Mouse (Mus musculus): Measurements from ENCODE around the gene Rassf1. TPM values are rescaled to one million over a fixed set of nuclear protein-coding genes. Genes with fewer than 3 reads are reported as not detected.

The Rassf1 gene
- polyA plus RNA-seq, 1 experiment from 2014 or later, result 37.0 TPM

- no peak overlapping the region for H3K27ac ChIP-seq (ENCODE audit: low read depth, low read length)
- H3K36me3 ChIP-seq (ENCODE audit: control insufficient read depth, insufficient read depth, low read length), result peaks cover 4% of the 10 kb centered on the region; the same call in 1 of the 2 replicates
- no peak for ATAC-seq (replicated peaks; ENCODE audit: low FRiP score)
- H3K9ac ChIP-seq (ENCODE audit: low read depth, low read length), result no peak overlapping the region
- no peak overlapping the region for H3K4me3 ChIP-seq (ENCODE audit: low read depth, low read length)
- H3K4me1 ChIP-seq (replicated peaks; ENCODE audit: control insufficient read depth, insufficient read depth, low read length), result peaks cover 43% of the 10 kb centered on the region
- no peak overlapping the region for H3K4me2 ChIP-seq
- peaks cover 7% of the 10 kb centered on the region; the same call in 1 of the 2 replicates for H3K27me3 ChIP-seq (replicated peaks; ENCODE audit: control insufficient read depth, insufficient read depth, low read length)
- DNase-seq (ENCODE audit: low spot score), result no peak
- H3K9me3 ChIP-seq (ENCODE audit: control insufficient read depth, low read length), result no peaks in the 10 kb centered on the region
- 80% methylated on average over 20 of the region's 20 CpGs for WGBS
Observed at GRCm38 (mm10) chr9:107549297-107550074, 1.9 kb upstream of the Rassf1 start.

- Histone ChIP-seq H3K4me3 (ENCODE audit: low read depth, low read length) (peak overlapping the region; percentile 61), H3K4me1 (replicated peaks; ENCODE audit: control insufficient read depth, insufficient read depth, low read length) (peaks cover 43% of the 10 kb centered on the region), H3K36me3 (ENCODE audit: control insufficient read depth, insufficient read depth, low read length) (no peaks in the 10 kb centered on the region), H3K27me3 (replicated peaks; ENCODE audit: control insufficient read depth, insufficient read depth, low read length) (peaks cover 7% of the 10 kb centered on the region; the same call in 1 of the 2 replicates), H3K9ac (ENCODE audit: low read depth, low read length) (peak overlapping the region; percentile 81), H3K9me3 (ENCODE audit: control insufficient read depth, low read length) (no peaks in the 10 kb centered on the region), H3K27ac (ENCODE audit: low read depth, low read length) (no peak overlapping the region), H3K4me2 (peak overlapping the region; percentile 99)
- 37% methylated on average over 23 of the region's 23 CpGs for WGBS
- ATAC-seq (replicated peaks; ENCODE audit: low FRiP score), result no peak
- no peak for DNase-seq (ENCODE audit: low spot score)
Observed at GRCm38 (mm10) chr9:107550491-107551116, 751 bp upstream of the Rassf1 start.

DNA sequence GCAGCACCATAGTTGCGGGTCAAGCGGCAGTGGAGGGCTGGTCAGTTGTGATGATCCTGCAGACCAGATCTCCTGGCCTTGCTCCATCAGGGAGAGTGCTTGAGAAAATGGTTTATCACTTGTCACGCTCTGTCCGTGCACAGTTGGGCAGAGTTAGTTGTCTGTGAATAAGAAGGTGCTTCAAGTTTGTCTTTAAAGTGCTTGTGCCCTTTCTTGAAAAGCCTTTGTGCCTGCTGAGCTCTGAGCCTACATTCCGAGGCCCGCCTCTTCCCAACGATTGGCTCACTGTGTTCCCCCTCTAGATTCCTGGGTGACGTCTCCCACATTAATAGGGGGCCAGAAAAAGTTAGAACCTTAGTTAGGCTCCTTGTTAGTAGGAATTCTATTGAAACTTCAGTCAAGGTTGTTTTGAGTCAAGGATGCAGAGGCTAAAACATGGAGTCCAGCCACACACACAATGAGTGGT is 568 bp downstream of the Rassf1 start:
- Histone ChIP-seq H3K9ac (ENCODE audit: low read depth, low read length) (peak overlapping the region; percentile 81), H3K9me3 (ENCODE audit: control insufficient read depth, low read length) (no peaks in the 10 kb centered on the region), H3K4me3 (ENCODE audit: low read depth, low read length) (peak overlapping the region; percentile 61), H3K4me1 (replicated peaks; ENCODE audit: control insufficient read depth, insufficient read depth, low read length) (peaks cover 54% of the 10 kb centered on the region), H3K36me3 (ENCODE audit: control insufficient read depth, insufficient read depth, low read length) (peaks cover under 1% of the 10 kb centered on the region), H3K4me2 (peak overlapping the region; percentile 99), H3K27me3 (replicated peaks; ENCODE audit: control insufficient read depth, insufficient read depth, low read length) (peaks cover 7% of the 10 kb centered on the region; the same call in 1 of the 2 replicates), H3K27ac (ENCODE audit: low read depth, low read length) (peak overlapping the region; percentile 63)
- DNase-seq (ENCODE audit: low spot score) (no peak), ATAC-seq (replicated peaks; ENCODE audit: low FRiP score) (no peak)
- 21% methylated on average over 8 of the region's 8 CpGs for WGBS

DNA sequence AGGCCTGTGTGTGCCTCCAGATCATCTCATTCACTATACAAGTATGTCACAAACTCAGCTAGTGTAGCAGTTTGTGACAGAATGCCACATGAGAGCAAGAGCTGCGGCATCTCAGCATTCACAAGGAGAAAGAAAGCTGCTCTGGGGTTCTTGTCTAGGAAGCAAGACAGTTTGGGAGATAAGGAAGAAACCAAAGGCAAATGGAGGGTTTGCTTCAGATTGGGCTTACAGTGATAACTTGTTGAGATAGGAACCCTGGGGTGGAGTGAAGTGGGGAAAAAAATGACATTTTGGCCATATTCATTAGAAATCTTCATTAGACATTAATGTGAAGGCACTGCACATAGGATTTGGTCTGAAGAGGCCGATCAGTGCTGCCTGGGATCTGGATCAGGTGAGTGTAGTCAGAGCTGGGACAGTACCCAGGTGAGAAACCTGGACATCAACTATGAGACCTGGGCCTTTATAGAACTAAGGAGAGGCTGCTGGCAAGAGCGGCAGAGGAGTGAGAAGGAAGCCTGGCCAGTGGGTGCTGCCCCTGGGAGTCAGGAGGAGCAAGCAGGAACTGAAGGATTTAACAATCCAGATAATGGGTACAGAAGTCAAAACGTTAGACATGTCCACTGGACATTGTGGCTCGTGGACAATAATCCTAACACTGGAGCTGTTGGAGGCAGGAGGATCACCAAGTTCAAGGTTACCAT is 1.5 kb downstream of the Rassf1 start:
- H3K36me3 ChIP-seq (ENCODE audit: control insufficient read depth, insufficient read depth, low read length), result peaks cover 10% of the 10 kb centered on the region
- H3K9ac ChIP-seq (ENCODE audit: low read depth, low read length), result no peak overlapping the region
- no peak for DNase-seq (ENCODE audit: low spot score)

DNA sequence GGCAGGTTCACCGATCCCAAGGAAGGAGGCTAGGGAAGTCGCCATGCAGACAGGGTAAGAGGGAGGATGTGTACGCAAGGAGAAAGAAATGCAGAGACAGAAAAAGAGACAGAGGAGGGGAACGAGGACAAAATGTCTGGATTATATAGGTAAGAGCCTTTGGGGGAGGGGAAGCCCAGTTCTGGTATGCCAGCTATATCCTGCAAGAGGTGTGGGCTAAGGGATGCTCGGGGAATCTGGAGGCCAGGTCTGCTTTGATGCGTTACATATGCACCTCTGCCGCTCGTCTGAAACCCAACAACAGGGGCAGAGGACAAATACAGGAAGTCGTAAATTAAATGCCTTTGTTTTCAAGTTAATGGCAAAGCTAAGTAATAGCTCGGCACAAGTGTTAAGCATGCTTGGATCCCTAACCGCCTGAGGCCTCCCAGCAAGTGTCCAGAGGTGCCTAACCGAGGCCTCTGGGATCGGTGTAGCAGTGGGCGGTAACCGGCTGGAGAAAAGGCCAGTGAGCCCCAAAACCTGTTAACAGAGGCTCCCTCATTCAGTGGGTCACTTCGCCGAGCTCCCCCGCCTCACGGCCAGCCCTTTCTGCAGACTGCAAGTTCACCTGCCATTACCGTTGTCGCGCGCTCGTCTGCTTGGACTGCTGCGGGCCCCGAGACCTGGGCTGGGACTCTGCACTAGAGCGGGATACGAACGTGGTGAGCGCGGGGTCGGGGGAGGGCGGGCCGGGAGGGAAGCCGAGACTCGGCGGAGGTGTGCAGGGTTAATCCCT is 2.4 kb downstream of the Rassf1 start:
- H3K4me2 ChIP-seq, result peak overlapping the region; percentile 99
- ATAC-seq (replicated peaks; ENCODE audit: low FRiP score) (peak; percentile 46), DNase-seq (ENCODE audit: low spot score) (no peak)
- H3K9ac ChIP-seq (ENCODE audit: low read depth, low read length), result peak overlapping the region; percentile 81
- H3K9me3 ChIP-seq (ENCODE audit: control insufficient read depth, low read length), result no peaks in the 10 kb centered on the region
- peaks cover 18% of the 10 kb centered on the region for H3K36me3 ChIP-seq (ENCODE audit: control insufficient read depth, insufficient read depth, low read length)
- peak overlapping the region; percentile 79 for H3K4me3 ChIP-seq (ENCODE audit: low read depth, low read length)
- H3K4me1 ChIP-seq (replicated peaks; ENCODE audit: control insufficient read depth, insufficient read depth, low read length), result peaks cover 48% of the 10 kb centered on the region
- H3K27me3 ChIP-seq (replicated peaks; ENCODE audit: control insufficient read depth, insufficient read depth, low read length), result 0 out of 2 replicates have a peak, but pooled peaks cover 4% of the 10 kb centered on the region
- WGBS, result 5% methylated on average over 37 of the region's 37 CpGs
- peak overlapping the region; percentile 95 for H3K27ac ChIP-seq (ENCODE audit: low read depth, low read length)

More for the DNA sequence above, 1.5 kb downstream of the Rassf1 start:
- Histone ChIP-seq H3K4me2 (peak overlapping the region; percentile 99), H3K4me1 (replicated peaks; ENCODE audit: control insufficient read depth, insufficient read depth, low read length) (peaks cover 48% of the 10 kb centered on the region), H3K27ac (ENCODE audit: low read depth, low read length) (no peak overlapping the region), H3K4me3 (ENCODE audit: low read depth, low read length) (peak overlapping the region; percentile 79), H3K9me3 (ENCODE audit: control insufficient read depth, low read length) (no peaks in the 10 kb centered on the region), H3K27me3 (replicated peaks; ENCODE audit: control insufficient read depth, insufficient read depth, low read length) (peaks cover 7% of the 10 kb centered on the region; the same call in 1 of the 2 replicates)
- 65% methylated on average over 5 of the region's 5 CpGs for WGBS
- ATAC-seq (replicated peaks; ENCODE audit: low FRiP score), result no peak

DNA sequence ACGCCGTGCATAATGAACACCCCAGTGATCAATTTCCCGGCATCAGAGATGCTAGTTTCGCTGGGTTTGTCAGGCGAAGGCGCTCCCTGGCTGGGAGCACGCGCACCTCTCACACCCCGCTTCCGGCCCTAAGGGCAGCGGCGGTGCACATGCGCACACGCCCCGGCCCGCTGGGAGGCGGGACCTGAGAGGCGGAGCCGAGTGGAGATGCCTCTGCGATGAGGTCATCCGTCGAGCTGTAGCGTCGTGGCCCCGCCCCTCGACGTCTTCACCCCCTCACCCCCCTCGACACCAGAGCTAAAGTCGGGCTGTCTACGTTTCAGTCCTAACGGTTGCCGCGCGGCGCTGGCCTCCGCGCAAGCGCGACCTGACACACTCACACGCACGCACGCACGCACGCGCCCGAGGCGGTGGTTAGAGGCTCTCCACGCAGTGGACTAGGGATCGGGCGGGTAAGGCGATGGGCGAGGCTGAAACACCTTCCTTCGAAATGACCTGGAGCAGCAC is 3.0 kb downstream of the Rassf1 start:
- H3K4me3 ChIP-seq (ENCODE audit: low read depth, low read length), result peak overlapping the region; percentile 79
- no peaks in the 10 kb centered on the region for H3K9me3 ChIP-seq (ENCODE audit: control insufficient read depth, low read length)
- DNase-seq (ENCODE audit: low spot score) (peak; percentile 93), ATAC-seq (replicated peaks; ENCODE audit: low FRiP score) (peak; percentile 88)
- peak overlapping the region; percentile 95 for H3K27ac ChIP-seq (ENCODE audit: low read depth, low read length)
- no peaks in the 10 kb centered on the region for H3K27me3 ChIP-seq (replicated peaks; ENCODE audit: control insufficient read depth, insufficient read depth, low read length)
- H3K4me2 ChIP-seq, result peak overlapping the region; percentile 99
- WGBS, result under 1% methylated on average over 53 of the region's 53 CpGs
- H3K36me3 ChIP-seq (ENCODE audit: control insufficient read depth, insufficient read depth, low read length), result peaks cover 25% of the 10 kb centered on the region
- peaks cover 48% of the 10 kb centered on the region for H3K4me1 ChIP-seq (replicated peaks; ENCODE audit: control insufficient read depth, insufficient read depth, low read length)
- H3K9ac ChIP-seq (ENCODE audit: low read depth, low read length), result peak overlapping the region; percentile 89

GRCm38 (mm10) chr9:107555031-107555457 is 3.7 kb downstream of the Rassf1 start:
- no peaks in the 10 kb centered on the region for H3K9me3 ChIP-seq (ENCODE audit: control insufficient read depth, low read length)
- peak overlapping the region; percentile 95 for H3K27ac ChIP-seq (ENCODE audit: low read depth, low read length)
- WGBS, result under 1% methylated on average over 23 of the region's 23 CpGs
- peaks cover 30% of the 10 kb centered on the region for H3K36me3 ChIP-seq (ENCODE audit: control insufficient read depth, insufficient read depth, low read length)
- H3K4me1 ChIP-seq (replicated peaks; ENCODE audit: control insufficient read depth, insufficient read depth, low read length), result peaks cover 48% of the 10 kb centered on the region
- peak overlapping the region; percentile 89 for H3K9ac ChIP-seq (ENCODE audit: low read depth, low read length)
- no peaks in the 10 kb centered on the region for H3K27me3 ChIP-seq (replicated peaks; ENCODE audit: control insufficient read depth, insufficient read depth, low read length)
- H3K4me2 ChIP-seq, result peak overlapping the region; percentile 99
- peak overlapping the region; percentile 79 for H3K4me3 ChIP-seq (ENCODE audit: low read depth, low read length)
- ATAC-seq (replicated peaks; ENCODE audit: low FRiP score), result peak; percentile 10
- no peak for DNase-seq (ENCODE audit: low spot score)

Data from liver, embryonic 11.5 days (tissue).